Mouse (Mus musculus): ENCODE results near the gene Tnni2.

GRCm38 (mm10) chr7:142442908-142443420, 1.4 kb downstream of the Tnni2 start:
- TF ChIP-seq CTCF (IDR thresholded peaks at IDR 0.05; ENCODE audit: control insufficient read depth, insufficient read depth, low read length) = no peak
- TF ChIP-seq POLR2A (IDR thresholded peaks at IDR 0.05; ENCODE audit: borderline replicate concordance, control insufficient read depth, low read depth, low read length) = no peak
